Mouse (Mus musculus): ENCODE measurements around the gene Stpg3. TPM values are rescaled to one million over a fixed set of nuclear protein-coding genes. Genes with fewer than 3 reads are reported as not detected.

Gene Stpg3
- total and polyA plus RNA-seq, 3 experiments: not detected

GRCm38 (mm10) chr2:25224492-25224765 lies 10.0 kb upstream of the Stpg3 start, which contains the start of gene Tubb4b:
Gene Tubb4b (minus strand): TSS chr2:25224702.
- peak within 1 kb of the TSS; percentile 92 for H3K9ac ChIP-seq (ENCODE audit: insufficient read depth, low read depth)
- TF ChIP-seq BHLHE40 (IDR thresholded peaks at IDR 0.05; ENCODE audit: low read depth, low read length) (peak; percentile 45; the same call in 1 of the 2 replicates), SMC3 (IDR thresholded peaks at IDR 0.05; ENCODE audit: low read depth, low read length) (no peak), CTCF (conservative IDR thresholded peaks at IDR 0.05 in 1 of 2, IDR thresholded peaks at IDR 0.05 in 1 of 2; ENCODE audit: low read depth in 2 of 2, low read length in 2 of 2) (no peak), PAX5 (IDR thresholded peaks at IDR 0.05; ENCODE audit: low read length) (no peak), ZMIZ1 (IDR thresholded peaks at IDR 0.05; ENCODE audit: low read depth, low read length) (peak; percentile 99), ZKSCAN1 (IDR thresholded peaks at IDR 0.05; ENCODE audit: borderline replicate concordance, low read depth, low read length) (no peak), CHD2 (IDR thresholded peaks at IDR 0.05; ENCODE audit: low read length) (no peak), MAZ (IDR thresholded peaks at IDR 0.05; ENCODE audit: low read depth, low read length) (no peak), RCOR1 (conservative IDR thresholded peaks at IDR 0.05; ENCODE audit: low read depth, low read length) (no peak), EP300 (IDR thresholded peaks at IDR 0.05; ENCODE audit: low read length) (no peak), MXI1 (IDR thresholded peaks at IDR 0.05; ENCODE audit: low read depth, low read length) (peak; percentile 86), NRF1 (IDR thresholded peaks at IDR 0.05; ENCODE audit: low read depth, low read length) (peak; percentile 80), HCFC1 (IDR thresholded peaks at IDR 0.05; ENCODE audit: low read depth, low read length) (peak; percentile 52), JUND (conservative IDR thresholded peaks at IDR 0.05; ENCODE audit: low read depth, low read length) (no peak), MAX (IDR thresholded peaks at IDR 0.05; ENCODE audit: low read length) (peak; percentile 64; the same call in 1 of the 2 replicates), SIN3A (IDR thresholded peaks at IDR 0.05; ENCODE audit: low read length) (peak; percentile 86; the same call in 1 of the 2 replicates), MAFK (IDR thresholded peaks at IDR 0.05; ENCODE audit: insufficient replicate concordance, low read length) (no peak), TCF12 (IDR thresholded peaks at IDR 0.05; ENCODE audit: low read depth, low read length) (peak; percentile 95), GABPA (IDR thresholded peaks at IDR 0.05; ENCODE audit: insufficient replicate concordance, low read depth, low read length) (no peak), JUN (IDR thresholded peaks at IDR 0.05; ENCODE audit: insufficient read depth, low read depth, low read length) (no peak), RAD21 (IDR thresholded peaks at IDR 0.05; ENCODE audit: low read depth, low read length) (no peak), ZC3H11A (IDR thresholded peaks at IDR 0.05; ENCODE audit: low read depth, low read length) (no peak), USF1 (IDR thresholded peaks at IDR 0.05; ENCODE audit: low read depth, low read length) (no peak; the same call in 1 of the 2 replicates), KAT2A (IDR thresholded peaks at IDR 0.05; ENCODE audit: insufficient replicate concordance, low read length) (0 out of 2 replicates have a peak, but pooled peaks have one; percentile 61), USF2 (conservative IDR thresholded peaks at IDR 0.05; ENCODE audit: low read depth, low read length) (no peak), MYC (IDR thresholded peaks at IDR 0.05; ENCODE audit: low read depth, low read length) (peak; percentile 77; the same call in 1 of the 2 replicates), ELF1 (IDR thresholded peaks at IDR 0.05; ENCODE audit: low read depth, low read length) (0 out of 2 replicates have a peak, but pooled peaks have one; percentile 7), UBTF (IDR thresholded peaks at IDR 0.05; ENCODE audit: low read depth, low read length) (no peak), TBP (conservative IDR thresholded peaks at IDR 0.05; ENCODE audit: low read depth, low read length) (peak; percentile 98), MEF2A (IDR thresholded peaks at IDR 0.05; ENCODE audit: borderline replicate concordance, low read depth, low read length) (no peak; the same call in 1 of the 2 replicates), IRF4 (IDR thresholded peaks at IDR 0.05; ENCODE audit: low read depth, low read length) (peak; percentile 42; the same call in 1 of the 2 replicates), POLR2A (IDR thresholded peaks at IDR 0.05; ENCODE audit: low read depth, low read length) (peak; percentile 98), CHD1 (IDR thresholded peaks at IDR 0.05; ENCODE audit: low read depth, low read length) (no peak), ETS1 (conservative IDR thresholded peaks at IDR 0.05; ENCODE audit: low read depth, low read length) (no peak), ZNF384 (IDR thresholded peaks at IDR 0.05; ENCODE audit: low read depth, low read length) (no peak), E2F4 (IDR thresholded peaks at IDR 0.05; ENCODE audit: insufficient replicate concordance, low read depth, low read length) (0 out of 2 replicates have a peak, but pooled peaks have one; percentile 23), NELFE (IDR thresholded peaks at IDR 0.05; ENCODE audit: low read depth, low read length) (peak; percentile 99), POLR2AphosphoS2 (IDR thresholded peaks at IDR 0.05; ENCODE audit: low read depth, low read length) (peak; percentile 98)
- in situ Hi-C loops (cut with MboI; ENCODE audit: low pct_ligation_motif_present, low pct_unique_long_range_greater_than_20kb, low sequenced_read_pairs) (no loop called here), dilution Hi-C loops (cut with MboI; ENCODE audit: extremely low pct_ligation_motif_present, extremely low pct_unique_long_range_greater_than_20kb, low sequenced_read_pairs) (no loop called here)
- H3K9me3 ChIP-seq (replicated peaks; ENCODE audit: low read length): no peaks in the 10 kb centered on the region
- peaks cover 9% of the 10 kb centered on the region for H3K79me2 ChIP-seq (replicated peaks; ENCODE audit: control insufficient read depth, extremely low read depth, insufficient read depth, poor library complexity, severe bottlenecking)
- H3K4me3 ChIP-seq (replicated peaks in 1 of 3; ENCODE audit: low read depth in 2 of 3, low read length in 2 of 3, poor library complexity in 1 of 3): peak within 1 kb of the TSS; percentile 64 to 99 (median 82)
- peaks cover 13 to 34% of the 10 kb centered on the region in 2 experiments; a peak in 3 of 4 replicates for H3K4me1 ChIP-seq (ENCODE audit: control insufficient read depth in 1 of 2, insufficient read depth in 2 of 2)
- H3K27me3 ChIP-seq (replicated peaks): peaks cover 6% of the 10 kb centered on the region
- peak within 1 kb of the TSS; percentile 76 for H3K4me2 ChIP-seq (ENCODE audit: insufficient read depth, low read depth, poor library complexity, severe bottlenecking)
- peak within 1 kb of the TSS; percentile 98 for H3K27ac ChIP-seq (ENCODE audit: insufficient read depth, low read depth)
- H3K36me3 ChIP-seq (replicated peaks in 1 of 2; ENCODE audit: control insufficient read depth in 1 of 2, insufficient read depth in 1 of 2, low read length in 1 of 2): peaks cover 22 to 26% of the 10 kb centered on the region in 2 experiments
- DNase-seq (ENCODE audit: extremely low read depth): peak; percentile 99
